Mouse (Mus musculus) ES-Bruce4 (cell line): ENCODE measurements around the gene Cldn13.

Source experiments
- CTCF ChIP-seq: IDR thresholded peaks from one replicate; pipeline ENCODE4 v1.8.1; 2011; ENCODE audit warnings: low read depth, low read length
- EP300 ChIP-seq: IDR thresholded peaks from 2 replicates; pipeline ENCODE4 v1.6.1; 2011; ENCODE audit warnings: low read depth, low read length; ENCODE audit not compliant: insufficient read depth
- POLR2A ChIP-seq: IDR thresholded peaks from one replicate; pipeline ENCODE4 v1.8.1; 2011; ENCODE audit warnings: low read length; ENCODE audit not compliant: insufficient read depth

DNA sequence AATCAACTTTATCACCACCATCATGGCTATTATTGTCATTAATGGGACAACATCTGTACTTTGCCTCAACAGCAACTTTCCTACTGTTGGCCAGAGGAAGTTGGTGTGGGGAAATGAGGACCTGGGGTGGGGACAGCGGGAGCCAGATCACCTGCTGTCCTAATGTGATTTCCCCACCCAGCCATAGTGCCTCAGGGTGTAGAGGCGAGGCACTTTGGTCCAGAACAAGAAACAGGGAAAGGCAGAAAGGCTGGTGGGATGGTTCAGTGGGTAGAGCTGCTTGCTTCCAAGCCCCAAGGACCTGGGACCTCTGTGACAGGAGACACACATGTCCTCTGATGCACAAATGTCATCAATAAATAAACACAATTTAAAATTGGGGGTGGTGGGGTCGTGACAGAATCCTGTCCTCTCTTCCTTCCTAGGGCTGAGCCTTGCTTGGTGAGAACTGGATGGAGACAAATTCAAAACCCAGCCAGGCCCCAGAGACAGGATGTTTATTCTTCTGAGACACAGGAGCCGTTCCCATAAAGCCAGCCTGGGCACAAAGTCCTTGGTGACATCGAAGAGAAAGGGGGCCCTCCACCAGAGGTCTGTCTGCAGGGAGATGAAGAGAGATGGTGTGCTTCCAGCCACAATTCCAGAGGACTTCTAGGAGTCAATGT, 32.2 kb upstream of the Cldn13 start:
- TF ChIP-seq POLR2A: no peak
- TF ChIP-seq CTCF: no peak
- TF ChIP-seq EP300: peak; percentile 97
